8 mouse cellular contexts compared by ENCODE assay signal in the genomic region with DNA sequence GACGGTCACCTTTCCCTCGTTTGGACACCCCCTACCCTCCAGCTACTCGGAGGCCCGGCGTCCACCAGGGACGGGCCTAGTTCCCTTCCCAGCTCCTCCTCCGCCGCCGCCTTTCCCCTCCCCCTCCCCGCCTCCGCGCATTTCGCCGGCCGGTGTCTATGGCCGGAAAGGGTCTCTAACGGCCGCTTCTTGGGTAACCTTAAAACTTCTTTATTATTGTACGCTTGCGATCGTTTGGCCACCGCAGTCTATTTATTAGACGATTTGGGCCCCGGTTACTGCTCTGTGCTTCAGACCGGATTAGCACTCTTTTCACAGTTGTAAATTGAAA. TPM values are rescaled to one million over a fixed set of nuclear protein-coding genes. Genes with fewer than 3 reads are reported as not detected.
DNase-seq lines count a peak whose midpoint lies in the region; ATAC-seq and TF ChIP-seq lines count a peak whose summit lies in the region.

No protein-coding gene starts in this region.

- peak overlapping the region; percentile 71 for H3K4me3 ChIP-seq in cortical plate, adult 2 months (ENCODE audit: insufficient read depth, low read length)
- peak overlapping the region; percentile 77 for H3K4me3 ChIP-seq in limb, embryonic 14.5 days (replicated peaks; ENCODE audit: low read length)
- peak overlapping the region; percentile 86 for H3K4me3 ChIP-seq in midbrain, embryonic 16.5 days (ENCODE audit: low read depth, low read length)

- H3K9ac ChIP-seq in limb, embryonic 14.5 days (ENCODE audit: low read depth, low read length, severe bottlenecking), result peak overlapping the region; percentile 95
- H3K9ac ChIP-seq in midbrain, embryonic 16.5 days (ENCODE audit: low read depth, low read length), result peak overlapping the region; percentile 86

- H3K4me1 ChIP-seq in cortical plate, adult 2 months (ENCODE audit: control insufficient read depth, insufficient read depth, low read length), result peaks cover 3% of the 10 kb centered on the region; the same call in 1 of the 2 replicates
- H3K4me1 ChIP-seq in limb, embryonic 14.5 days (ENCODE audit: control insufficient read depth, insufficient read depth, low read length), result peaks cover 12% of the 10 kb centered on the region; the same call in 1 of the 2 replicates
- H3K4me1 ChIP-seq in midbrain, embryonic 16.5 days (ENCODE audit: control insufficient read depth, insufficient read depth, low read length), result peaks cover 22% of the 10 kb centered on the region

- peak overlapping the region; percentile 58 for H3K4me2 ChIP-seq in limb, embryonic 14.5 days (replicated peaks; ENCODE audit: low read depth, low read length, severe bottlenecking)
- H3K4me2 ChIP-seq in midbrain, embryonic 16.5 days (ENCODE audit: low read length), result peak overlapping the region; percentile 69

- under 1% methylated on average over 20 of the region's 25 CpGs for WGBS in limb, embryonic 14.5 days
- under 1% methylated on average over 25 of the region's 25 CpGs for WGBS in midbrain, embryonic 16.5 days

- DNase-seq in CD4-positive, CD25-positive, alpha-beta regulatory T cell, adult 2 months (ENCODE audit: low read depth, low spot score), result peak; percentile 76
- peak; percentile 81 for DNase-seq in gastrocnemius, postnatal 25 days
- DNase-seq in kidney, adult 11 months, result peak; percentile 66
- DNase-seq in limb, embryonic 14.5 days (ENCODE audit: low spot score), result peak; percentile 56
- peak; percentile 79 to 81 for DNase-seq in spleen, postnatal 36 days (ENCODE audit: low spot score in 2 of 2)

- H3K27ac ChIP-seq in cortical plate, adult 2 months (ENCODE audit: insufficient read depth, low read length), result peak overlapping the region; percentile 68
- peak overlapping the region; percentile 98 for H3K27ac ChIP-seq in limb, embryonic 14.5 days (replicated peaks; ENCODE audit: low read depth, low read length)
- peak overlapping the region; percentile 96 for H3K27ac ChIP-seq in midbrain, embryonic 16.5 days (ENCODE audit: low read length)

- TF ChIP-seq POLR2A in cortical plate, adult 2 months (IDR thresholded peaks at IDR 0.05; ENCODE audit: extremely low read depth, insufficient read depth, low read length), result no peak
- no peak for TF ChIP-seq POLR2A in limb, embryonic 14.5 days (IDR thresholded peaks at IDR 0.05; ENCODE audit: borderline replicate concordance, extremely low read depth, insufficient read depth, insufficient read length)

- no peak for ATAC-seq in CD4-positive, CD25-positive, alpha-beta regulatory T cell, adult 4 months
- peak; percentile 35 for ATAC-seq in limb, embryonic 14.5 days (ENCODE audit: low FRiP score, low read depth)
- ATAC-seq in midbrain, embryonic 16.5 days, result peak; percentile 63

- H3K9me3 ChIP-seq in limb, embryonic 14.5 days (ENCODE audit: control insufficient read depth, low read length), result no peaks in the 10 kb centered on the region
- no peaks in the 10 kb centered on the region for H3K9me3 ChIP-seq in midbrain, embryonic 16.5 days (replicated peaks; ENCODE audit: control insufficient read depth, low read length, poor library complexity, severe bottlenecking)

- TF ChIP-seq CTCF in cortical plate, adult 2 months (IDR thresholded peaks at IDR 0.05; ENCODE audit: extremely low read depth, insufficient read depth, low read length), result no peak

- no peaks in the 10 kb centered on the region for H3K27me3 ChIP-seq in limb, embryonic 14.5 days (ENCODE audit: control insufficient read depth, insufficient read depth, low read length)
- no peaks in the 10 kb centered on the region for H3K27me3 ChIP-seq in midbrain, embryonic 16.5 days (ENCODE audit: control insufficient read depth, insufficient read depth, low read depth, low read length)

- H3K36me3 ChIP-seq in limb, embryonic 14.5 days (ENCODE audit: control insufficient read depth, insufficient read depth, low read length), result peaks cover 12% of the 10 kb centered on the region
- peaks cover 7% of the 10 kb centered on the region for H3K36me3 ChIP-seq in midbrain, embryonic 16.5 days (ENCODE audit: control insufficient read depth, insufficient read depth, low read length)

RNA-seq across cellular contexts. Expression of a gene that starts 0.9 kb away (rescaled TPM):
- 100 to 1,000 TPM; 153 to 230 TPM for polyA plus RNA-seq in CD4-positive, CD25-positive, alpha-beta regulatory T cell, adult 4 months (2017; shearing (Covaris generic))
- polyA plus RNA-seq in cortical plate, adult 2 months (2012; rRNA removed), result 267 and 291 TPM in 2 replicates
- total RNA-seq in gastrocnemius, postnatal 25 days (2021), result 10 to 100 TPM; 89.3 to 90.5 TPM
- polyA plus RNA-seq in limb, embryonic 14.5 days (2012; rRNA removed), result 342 and 354 TPM in 2 replicates
- polyA plus RNA-seq in limb, embryonic 14.5 days (2014; fragmentation: Nextera tagmentation; extraction: Ambion mirVana), result 180 and 185 TPM in 2 replicates
- 98.4 and 115 TPM in 2 replicates for polyA plus RNA-seq in midbrain, embryonic 16.5 days (2015; fragmentation: Nextera tagmentation; extraction: Ambion mirVana)

RNA-seq across cellular contexts. Expression of a gene that starts 1.4 kb away (rescaled TPM):
- 10 to 100 TPM; 60.1 to 96.6 TPM for polyA plus RNA-seq in CD4-positive, CD25-positive, alpha-beta regulatory T cell, adult 4 months (2017; shearing (Covaris generic))
- polyA plus RNA-seq in cortical plate, adult 2 months (2012; rRNA removed), result 34.9 and 37.0 TPM in 2 replicates
- 10 to 100 TPM; 49.2 to 56.0 TPM for total RNA-seq in gastrocnemius, postnatal 25 days (2021)
- polyA plus RNA-seq in limb, embryonic 14.5 days (2012; rRNA removed), result 55.5 and 64.5 TPM in 2 replicates
- 89.6 and 98.9 TPM in 2 replicates for polyA plus RNA-seq in limb, embryonic 14.5 days (2014; fragmentation: Nextera tagmentation; extraction: Ambion mirVana)
- 55.2 and 62.5 TPM in 2 replicates for polyA plus RNA-seq in midbrain, embryonic 16.5 days (2015; fragmentation: Nextera tagmentation; extraction: Ambion mirVana)

RNA-seq across cellular contexts. Expression of a gene that starts 29.4 kb away (rescaled TPM):
- 1 to 10 TPM; 1.6 to 2.9 TPM for polyA plus RNA-seq in CD4-positive, CD25-positive, alpha-beta regulatory T cell, adult 4 months (2017; shearing (Covaris generic))
- 6.8 and 8.2 TPM in 2 replicates for polyA plus RNA-seq in cortical plate, adult 2 months (2012; rRNA removed)
- 10 to 100 TPM; 11.8 to 12.7 TPM for total RNA-seq in gastrocnemius, postnatal 25 days (2021)
- 1.1 and 1.7 TPM in 2 replicates for polyA plus RNA-seq in limb, embryonic 14.5 days (2012; rRNA removed)
- 2.9 and 3.2 TPM in 2 replicates for polyA plus RNA-seq in limb, embryonic 14.5 days (2014; fragmentation: Nextera tagmentation; extraction: Ambion mirVana)
- polyA plus RNA-seq in midbrain, embryonic 16.5 days (2015; fragmentation: Nextera tagmentation; extraction: Ambion mirVana), result 6.9 and 7.3 TPM in 2 replicates

RNA-seq across cellular contexts. Expression of a gene that starts 40.4 kb away (rescaled TPM):
- polyA plus RNA-seq in CD4-positive, CD25-positive, alpha-beta regulatory T cell, adult 4 months (2017; shearing (Covaris generic)), result 10 to 100 TPM; 13.4 to 31.8 TPM
- 32.1 and 33.5 TPM in 2 replicates for polyA plus RNA-seq in cortical plate, adult 2 months (2012; rRNA removed)
- total RNA-seq in gastrocnemius, postnatal 25 days (2021), result 1 to 10 TPM in 1 of 2 experiments, under 1 TPM in 1; 0.84 to 1.1 TPM
- 28.4 and 33.2 TPM in 2 replicates for polyA plus RNA-seq in limb, embryonic 14.5 days (2012; rRNA removed)
- 19.8 and 22.8 TPM in 2 replicates for polyA plus RNA-seq in limb, embryonic 14.5 days (2014; fragmentation: Nextera tagmentation; extraction: Ambion mirVana)
- 19.2 and 20.4 TPM in 2 replicates for polyA plus RNA-seq in midbrain, embryonic 16.5 days (2015; fragmentation: Nextera tagmentation; extraction: Ambion mirVana)

RNA-seq across cellular contexts. Expression of a gene that starts 50.6 kb away (rescaled TPM):
- polyA plus RNA-seq in CD4-positive, CD25-positive, alpha-beta regulatory T cell, adult 4 months (2017; shearing (Covaris generic)), result 10 to 100 TPM; 27.7 to 38.4 TPM
- polyA plus RNA-seq in cortical plate, adult 2 months (2012; rRNA removed), result 91.1 and 96.8 TPM in 2 replicates
- total RNA-seq in gastrocnemius, postnatal 25 days (2021), result 10 to 100 TPM; 18.2 to 18.5 TPM
- polyA plus RNA-seq in limb, embryonic 14.5 days (2012; rRNA removed), result 25.4 and 26.7 TPM in 2 replicates
- polyA plus RNA-seq in limb, embryonic 14.5 days (2014; fragmentation: Nextera tagmentation; extraction: Ambion mirVana), result 40.6 and 46.7 TPM in 2 replicates
- polyA plus RNA-seq in midbrain, embryonic 16.5 days (2015; fragmentation: Nextera tagmentation; extraction: Ambion mirVana), result 95.1 and 106 TPM in 2 replicates
